Comparison of ENCODE assay signal across 9 mouse cellular contexts in the genomic region with DNA sequence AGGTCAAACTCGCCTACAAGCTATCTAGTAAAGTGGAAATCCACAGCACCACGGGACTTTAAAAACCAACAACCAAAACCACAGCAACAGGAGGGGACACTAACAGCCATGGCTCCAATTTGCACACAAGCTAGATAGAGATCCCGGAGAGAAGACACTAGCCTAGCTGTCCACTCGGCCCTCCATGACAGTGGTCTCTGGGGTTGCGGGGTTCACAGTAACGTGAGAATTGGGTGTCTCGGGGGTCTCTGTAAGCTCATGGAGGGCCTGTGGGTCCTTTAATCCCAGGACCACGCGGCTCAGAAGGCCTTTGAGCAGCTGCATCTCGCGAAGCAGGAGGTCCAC. TPM values are rescaled to one million over a fixed set of nuclear protein-coding genes. Genes with fewer than 3 reads are reported as not detected.
DNase-seq lines count a peak whose midpoint lies in the region; ATAC-seq and TF ChIP-seq lines count a peak whose summit lies in the region.
"Had no signal": no experiment of that assay in that cellular context is flagged by ENCODE, and none has a peak within 500 bp of the region (broad histone marks: within the 10 kb centered on the region; RNA-seq: fewer than 3 reads in every experiment).

No protein-coding gene starts in this region.

- TF ChIP-seq EP300 in lung, postnatal 0 days (IDR thresholded peaks at IDR 0.05): no peak

- peak; percentile 40 for DNase-seq in cerebellum, adult 8-10 months
- DNase-seq in lung, postnatal 0 days (ENCODE audit: low spot score): no peak
- DNase-seq in lung, postnatal 10 days: no peak
- DNase-seq in limb, embryonic 14.5 days (ENCODE audit: low spot score): no peak
- DNase-seq in left cerebral cortex, adult 18-20 months (ENCODE audit: low spot score in 2 of 2): no peak
- DNase-seq in gastrocnemius, postnatal 10 days: no peak

- H3K4me3 ChIP-seq in lung, postnatal 0 days (ENCODE audit: low read depth, low read length): peak overlapping the region; percentile 29; the same call in 1 of the 2 replicates
- peak overlapping the region; percentile 48 for H3K4me3 ChIP-seq in limb, embryonic 14.5 days (replicated peaks; ENCODE audit: low read length)
- H3K4me3 ChIP-seq in stomach, embryonic 14.5 days (ENCODE audit: low read depth, low read length): peak overlapping the region; percentile 46

- TF ChIP-seq POLR2A in limb, embryonic 14.5 days (IDR thresholded peaks at IDR 0.05; ENCODE audit: borderline replicate concordance, extremely low read depth, insufficient read depth, insufficient read length): no peak

- H3K4me1 ChIP-seq in lung, postnatal 0 days (ENCODE audit: insufficient read depth, low read depth, low read length): peaks cover 4% of the 10 kb centered on the region
- H3K4me1 ChIP-seq in limb, embryonic 14.5 days (ENCODE audit: control insufficient read depth, insufficient read depth, low read length): peaks cover 7% of the 10 kb centered on the region; the same call in 1 of the 2 replicates
- peaks cover 7% of the 10 kb centered on the region; the same call in 1 of the 2 replicates for H3K4me1 ChIP-seq in stomach, embryonic 14.5 days (ENCODE audit: control insufficient read depth, insufficient read depth, low read length)

- no peaks in the 10 kb centered on the region for H3K36me3 ChIP-seq in lung, postnatal 0 days (ENCODE audit: insufficient read depth, low read length)
- no peaks in the 10 kb centered on the region for H3K36me3 ChIP-seq in limb, embryonic 14.5 days (ENCODE audit: control insufficient read depth, insufficient read depth, low read length)
- H3K36me3 ChIP-seq in stomach, embryonic 14.5 days (ENCODE audit: control insufficient read depth, insufficient read depth, low read length): no peaks in the 10 kb centered on the region

- H3K9me3 ChIP-seq in lung, postnatal 0 days (ENCODE audit: low read length): no peaks in the 10 kb centered on the region
- no peaks in the 10 kb centered on the region for H3K9me3 ChIP-seq in limb, embryonic 14.5 days (ENCODE audit: control insufficient read depth, low read length)
- H3K9me3 ChIP-seq in stomach, embryonic 14.5 days (ENCODE audit: control insufficient read depth, low read depth, low read length): no peaks in the 10 kb centered on the region

- H3K4me2 ChIP-seq in lung, postnatal 0 days (replicated peaks; ENCODE audit: low read depth, low read length): peak overlapping the region; percentile 49
- peak overlapping the region; percentile 91 for H3K4me2 ChIP-seq in limb, embryonic 14.5 days (replicated peaks; ENCODE audit: low read depth, low read length, severe bottlenecking)
- H3K4me2 ChIP-seq in stomach, embryonic 14.5 days (replicated peaks; ENCODE audit: low read depth, low read length): peak overlapping the region; percentile 93

- no peak for ATAC-seq in cerebellum, adult (ENCODE audit: insufficient number of reproducible peaks, low FRiP score, low TSS enrichment)
- no peak for ATAC-seq in lung, postnatal 0 days
- no peak for ATAC-seq in limb, embryonic 14.5 days (ENCODE audit: low FRiP score, low read depth)
- ATAC-seq in stomach, embryonic 14.5 days (ENCODE audit: insufficient number of reproducible peaks, insufficient read depth, low FRiP score, low read depth): no peak

- H3K9ac ChIP-seq in lung, postnatal 0 days (replicated peaks; ENCODE audit: low read depth): no peak overlapping the region
- H3K9ac ChIP-seq in limb, embryonic 14.5 days (ENCODE audit: low read depth, low read length, severe bottlenecking): 0 out of 2 replicates have a peak overlapping the region, but pooled peaks have one; percentile 44
- H3K9ac ChIP-seq in stomach, embryonic 14.5 days (replicated peaks; ENCODE audit: low read depth, low read length): no peak overlapping the region

- 24% methylated on average over 11 of the region's 11 CpGs for WGBS in lung, postnatal 0 days
- WGBS in limb, embryonic 14.5 days: 23% methylated on average over 11 of the region's 11 CpGs
- 29% methylated on average over 11 of the region's 11 CpGs for WGBS in stomach, embryonic 14.5 days

- H3K27me3 ChIP-seq in lung, postnatal 0 days (replicated peaks; ENCODE audit: insufficient read depth, low read length): peaks cover 19% of the 10 kb centered on the region
- H3K27me3 ChIP-seq in limb, embryonic 14.5 days (ENCODE audit: control insufficient read depth, insufficient read depth, low read length): peaks cover 33% of the 10 kb centered on the region
- H3K27me3 ChIP-seq in stomach, embryonic 14.5 days (ENCODE audit: control insufficient read depth, insufficient read depth, low read length): peaks cover 20% of the 10 kb centered on the region; the same call in 1 of the 2 replicates

- no peak for TF ChIP-seq CTCF in lung, postnatal 0 days (IDR thresholded peaks at IDR 0.05)

- no peak overlapping the region for H3K27ac ChIP-seq in lung, postnatal 0 days (ENCODE audit: low read length)
- H3K27ac ChIP-seq in limb, embryonic 14.5 days (replicated peaks; ENCODE audit: low read depth, low read length): no peak overlapping the region
- H3K27ac ChIP-seq in stomach, embryonic 14.5 days (ENCODE audit: low read length): no peak overlapping the region

RNA-seq across cellular contexts. Expression of a gene that starts 5.7 kb away (rescaled TPM):
- 0.26 TPM in 1 of 2 replicates, not detected in the other for polyA plus RNA-seq in lung, postnatal 0 days (2015; fragmentation: Nextera tagmentation; extraction: Ambion mirVana)
- polyA plus RNA-seq in limb, embryonic 14.5 days (2012; rRNA removed): 0.08 and 0.18 TPM in 2 replicates
- polyA plus RNA-seq in limb, embryonic 14.5 days (2014; fragmentation: Nextera tagmentation; extraction: Ambion mirVana): not detected in 2 replicates
- not detected in 2 replicates for polyA plus RNA-seq in stomach, embryonic 14.5 days (2014; fragmentation: Nextera tagmentation; extraction: Ambion mirVana)
- under 1 TPM; 0.45 to 0.77 TPM for total RNA-seq in left cerebral cortex, adult 18-20 months (2021)
- not detected for total RNA-seq in gastrocnemius, postnatal 10 days (2021)
- total RNA-seq: gastrocnemius, adult 8-10 months had no signal

RNA-seq across cellular contexts. Expression of a gene that starts 20.3 kb away (rescaled TPM):
- 0.67 and 0.76 TPM in 2 replicates for polyA plus RNA-seq in lung, postnatal 0 days (2015; fragmentation: Nextera tagmentation; extraction: Ambion mirVana)
- polyA plus RNA-seq in limb, embryonic 14.5 days (2012; rRNA removed): 0.06 and 0.13 TPM in 2 replicates
- not detected in 2 replicates for polyA plus RNA-seq in limb, embryonic 14.5 days (2014; fragmentation: Nextera tagmentation; extraction: Ambion mirVana)
- 0.18 TPM in 1 of 2 replicates, not detected in the other for polyA plus RNA-seq in stomach, embryonic 14.5 days (2014; fragmentation: Nextera tagmentation; extraction: Ambion mirVana)
- not detected for total RNA-seq in left cerebral cortex, adult 18-20 months (2021)
- 1 to 10 TPM in 1 of 2 experiments, under 1 TPM in 1; 0.28 to 1.8 TPM for total RNA-seq in gastrocnemius, postnatal 10 days (2021)
- total RNA-seq: gastrocnemius, adult 8-10 months had no signal

RNA-seq across cellular contexts. Expression of a gene that starts 21.7 kb away (rescaled TPM):
- polyA plus RNA-seq in lung, postnatal 0 days (2015; fragmentation: Nextera tagmentation; extraction: Ambion mirVana): 22.5 and 23.2 TPM in 2 replicates
- polyA plus RNA-seq in limb, embryonic 14.5 days (2012; rRNA removed): 54.9 and 58.5 TPM in 2 replicates
- polyA plus RNA-seq in limb, embryonic 14.5 days (2014; fragmentation: Nextera tagmentation; extraction: Ambion mirVana): 51.5 and 57.7 TPM in 2 replicates
- 38.9 and 40.5 TPM in 2 replicates for polyA plus RNA-seq in stomach, embryonic 14.5 days (2014; fragmentation: Nextera tagmentation; extraction: Ambion mirVana)
- 10 to 100 TPM; 15.1 to 16.7 TPM for total RNA-seq in left cerebral cortex, adult 18-20 months (2021)
- 1 to 10 TPM; 7.5 to 9.7 TPM for total RNA-seq in gastrocnemius, postnatal 10 days (2021)

RNA-seq across cellular contexts. Expression of a gene that starts 22.2 kb away (rescaled TPM):
- 0.46 and 0.79 TPM in 2 replicates for polyA plus RNA-seq in lung, postnatal 0 days (2015; fragmentation: Nextera tagmentation; extraction: Ambion mirVana)
- 0.72 and 0.91 TPM in 2 replicates for polyA plus RNA-seq in limb, embryonic 14.5 days (2012; rRNA removed)
- polyA plus RNA-seq in limb, embryonic 14.5 days (2014; fragmentation: Nextera tagmentation; extraction: Ambion mirVana): 0.78 and 0.82 TPM in 2 replicates
- 0.45 and 1.5 TPM in 2 replicates for polyA plus RNA-seq in stomach, embryonic 14.5 days (2014; fragmentation: Nextera tagmentation; extraction: Ambion mirVana)
- under 1 TPM; 0.45 to 0.79 TPM for total RNA-seq in left cerebral cortex, adult 18-20 months (2021)
- total RNA-seq in gastrocnemius, postnatal 10 days (2021): under 1 TPM; 0.45 to 0.80 TPM

RNA-seq across cellular contexts. Expression of a gene that starts 39.5 kb away (rescaled TPM):
- 10.8 and 11.0 TPM in 2 replicates for polyA plus RNA-seq in lung, postnatal 0 days (2015; fragmentation: Nextera tagmentation; extraction: Ambion mirVana)
- 9.1 TPM in 2 replicates for polyA plus RNA-seq in limb, embryonic 14.5 days (2012; rRNA removed)
- 8.9 and 9.7 TPM in 2 replicates for polyA plus RNA-seq in limb, embryonic 14.5 days (2014; fragmentation: Nextera tagmentation; extraction: Ambion mirVana)
- polyA plus RNA-seq in stomach, embryonic 14.5 days (2014; fragmentation: Nextera tagmentation; extraction: Ambion mirVana): 10.8 and 11.8 TPM in 2 replicates
- 10 to 100 TPM; 47.1 to 50.7 TPM for total RNA-seq in left cerebral cortex, adult 18-20 months (2021)
- total RNA-seq in gastrocnemius, postnatal 10 days (2021): 10 to 100 TPM; 17.2 to 17.5 TPM
